In genomic region chrX:155584586-155584985, GRCm38 (mm10) we compare ENCODE assay signal across 2 mouse cellular contexts.
TF ChIP-seq lines count a peak whose summit lies in the region.

No protein-coding gene starts in this region.

TF ChIP-seq in MEL, 35 proteins besides CTCF, POLR2A, EP300 and RAD21 (continued from another document):
- peak; percentile 45; the same call in 1 of the 2 replicates for TF ChIP-seq TAL1 (IDR thresholded peaks at IDR 0.05; ENCODE audit: low read length)
- no peak for TF ChIP-seq BHLHE40 (IDR thresholded peaks at IDR 0.05; ENCODE audit: borderline replicate concordance, low read depth, low read length)

TF ChIP-seq in myocyte, 11 proteins besides CTCF, POLR2A, EP300 and RAD21 (continued from another document):
- TF ChIP-seq E2F4 (IDR thresholded peaks at IDR 0.05; ENCODE audit: insufficient read depth) (no peak), MAX (IDR thresholded peaks at IDR 0.05; ENCODE audit: low read depth) (no peak), CEBPB (IDR thresholded peaks at IDR 0.05; ENCODE audit: insufficient read depth, poor library complexity, severe bottlenecking) (0 out of 2 replicates have a peak, but pooled peaks have one; percentile 10), USF1 (IDR thresholded peaks at IDR 0.05; ENCODE audit: low read depth) (peak; percentile 10), TCF3 (IDR thresholded peaks at IDR 0.05; ENCODE audit: insufficient read length, low read depth) (no peak)
TF ChIP-seq in myocyte: peak in this region for 2.
